Mouse (Mus musculus): ENCODE data around the gene Tnfsf9. TPM values are rescaled to one million over a fixed set of nuclear protein-coding genes. Genes with fewer than 3 reads are reported as not detected.

The Tnfsf9 gene
- polyA plus RNA-seq (2015; fragmentation: Nextera tagmentation; extraction: Ambion mirVana) = 1.1 and 1.5 TPM in 2 replicates

GRCm38 (mm10) chr17:57105181-57106034 lies at the start of gene Tnfsf9:
Gene Tnfsf9, plus strand, starts transcription at chr17:57105325.

GRCm38 (mm10) chr17:57058891-57059485 lies 46.1 kb upstream of the Tnfsf9 start, which contains the start of gene Crb3:
Gene Crb3, plus strand, starts transcription at chr17:57059105.

GRCm38 (mm10) chr17:57059486-57059977 lies 45.6 kb upstream of the Tnfsf9 start, which contains the start of gene Slc25a23:
Gene Slc25a23, minus strand, starts transcription at chr17:57059863.

GRCm38 (mm10) chr17:57078336-57078735 lies 26.8 kb upstream of the Tnfsf9 start, which contains the start of gene Dennd1c:
Gene Dennd1c, minus strand, starts transcription at chr17:57078514.

GRCm38 (mm10) chr17:57087049-57087832 lies 17.9 kb upstream of the Tnfsf9 start, which contains the start of gene Tubb4a:
Gene Tubb4a, minus strand, starts transcription at chr17:57087782.

DNA sequence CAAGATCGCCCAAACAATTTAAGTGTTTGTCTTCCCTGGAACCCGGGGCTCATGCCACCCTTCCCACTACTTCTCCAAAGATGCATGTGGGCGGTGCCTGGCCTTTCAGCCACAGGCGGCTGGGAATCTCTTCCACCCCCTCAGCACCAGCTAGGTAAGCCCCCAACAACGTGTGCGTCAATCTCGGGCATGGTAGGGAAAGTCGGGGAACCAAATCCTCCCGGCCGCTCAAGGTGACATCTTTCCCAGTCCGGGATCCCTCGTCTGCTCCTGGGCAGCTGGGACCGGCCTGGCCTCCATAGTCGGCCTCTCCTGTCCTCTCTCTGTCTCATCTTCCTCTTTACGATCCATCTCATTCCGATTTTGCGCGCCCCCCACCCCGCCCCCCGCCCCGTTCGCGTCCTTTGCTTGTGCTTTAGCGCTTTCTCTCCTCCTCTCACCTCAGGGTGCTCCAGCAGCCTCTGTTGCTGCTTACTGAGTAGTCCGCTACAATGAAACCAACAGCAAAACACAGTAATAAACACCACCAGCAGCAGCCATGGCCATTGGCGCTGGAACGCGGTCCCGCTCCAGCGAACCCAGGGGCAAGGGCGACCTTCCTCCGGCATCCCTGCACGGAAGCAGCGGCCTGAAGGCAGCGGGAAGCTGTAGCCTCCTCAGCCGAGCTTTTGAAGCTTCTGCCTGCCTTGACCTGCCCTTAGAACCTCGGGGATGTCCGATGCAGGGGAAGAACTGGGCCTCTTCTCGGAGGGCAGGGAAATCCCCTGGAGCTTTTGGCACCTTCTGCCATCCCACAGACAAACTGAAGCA lies 44.1 kb downstream of the Tnfsf9 start, which contains the start of gene Cd70:
TSS of gene Cd70 (minus strand) at position 784 of the 810 bp plus-strand sequence.

Other genes with a start within 250 kb of the Tnfsf9 start
- not detected in 2 replicates for gene Acsbg2, start 230.9 kb upstream of the Tnfsf9 start, polyA plus RNA-seq (2015; fragmentation: Nextera tagmentation; extraction: Ambion mirVana)
- gene 1700061G19Rik, start 229.8 kb upstream of the Tnfsf9 start, polyA plus RNA-seq (2015; fragmentation: Nextera tagmentation; extraction: Ambion mirVana) = 0.06 and 0.13 TPM in 2 replicates
- gene Mllt1, start 169.9 kb upstream of the Tnfsf9 start, polyA plus RNA-seq (2015; fragmentation: Nextera tagmentation; extraction: Ambion mirVana) = 9.3 and 10.1 TPM in 2 replicates
- 1.7 TPM in 1 of 2 replicates, not detected in the other for gene Acer1, start 123.2 kb upstream of the Tnfsf9 start, polyA plus RNA-seq (2015; fragmentation: Nextera tagmentation; extraction: Ambion mirVana)
- 83.9 and 87.2 TPM in 2 replicates for gene Clpp, start 115.0 kb upstream of the Tnfsf9 start, polyA plus RNA-seq (2015; fragmentation: Nextera tagmentation; extraction: Ambion mirVana)
- 45.7 and 47.9 TPM in 2 replicates for gene Alkbh7, start 108.0 kb upstream of the Tnfsf9 start, polyA plus RNA-seq (2015; fragmentation: Nextera tagmentation; extraction: Ambion mirVana)
- 0.41 and 0.46 TPM in 2 replicates for gene Pspn, start 105.3 kb upstream of the Tnfsf9 start, polyA plus RNA-seq (2015; fragmentation: Nextera tagmentation; extraction: Ambion mirVana)
- 28.6 and 38.6 TPM in 2 replicates for gene Gtf2f1, start 94.0 kb upstream of the Tnfsf9 start, polyA plus RNA-seq (2015; fragmentation: Nextera tagmentation; extraction: Ambion mirVana)
- gene Gm17949, start 93.9 kb upstream of the Tnfsf9 start, polyA plus RNA-seq (2015; fragmentation: Nextera tagmentation; extraction: Ambion mirVana) = 0.28 and 0.33 TPM in 2 replicates
- 13.9 and 15.7 TPM in 2 replicates for gene Khsrp, start 73.8 kb upstream of the Tnfsf9 start, polyA plus RNA-seq (2015; fragmentation: Nextera tagmentation; extraction: Ambion mirVana)
- gene Slc25a41, start 63.7 kb upstream of the Tnfsf9 start, polyA plus RNA-seq (2015; fragmentation: Nextera tagmentation; extraction: Ambion mirVana) = not detected in 2 replicates
- 0.68 and 1.1 TPM in 2 replicates for gene Crb3, start 46.2 kb upstream of the Tnfsf9 start, polyA plus RNA-seq (2015; fragmentation: Nextera tagmentation; extraction: Ambion mirVana)
- gene Slc25a23, start 45.5 kb upstream of the Tnfsf9 start, polyA plus RNA-seq (2015; fragmentation: Nextera tagmentation; extraction: Ambion mirVana) = 4.2 and 5.2 TPM in 2 replicates
- 0.86 and 2.1 TPM in 2 replicates for gene Dennd1c, start 26.8 kb upstream of the Tnfsf9 start, polyA plus RNA-seq (2015; fragmentation: Nextera tagmentation; extraction: Ambion mirVana)
- 2.0 and 3.6 TPM in 2 replicates for gene Tubb4a, start 17.5 kb upstream of the Tnfsf9 start, polyA plus RNA-seq (2015; fragmentation: Nextera tagmentation; extraction: Ambion mirVana)
- not detected in 2 replicates for gene Cd70, start 44.5 kb downstream of the Tnfsf9 start, polyA plus RNA-seq (2015; fragmentation: Nextera tagmentation; extraction: Ambion mirVana)
- 0.13 TPM in 1 of 2 replicates, not detected in the other for gene Tnfsf14, start 88.9 kb downstream of the Tnfsf9 start, polyA plus RNA-seq (2015; fragmentation: Nextera tagmentation; extraction: Ambion mirVana)
- gene C3, start 122.8 kb downstream of the Tnfsf9 start, polyA plus RNA-seq (2015; fragmentation: Nextera tagmentation; extraction: Ambion mirVana) = 4.3 and 53.1 TPM in 2 replicates
- 25.9 and 31.3 TPM in 2 replicates for gene Gpr108, start 143.1 kb downstream of the Tnfsf9 start, polyA plus RNA-seq (2015; fragmentation: Nextera tagmentation; extraction: Ambion mirVana)
- gene Trip10, start 144.1 kb downstream of the Tnfsf9 start, polyA plus RNA-seq (2015; fragmentation: Nextera tagmentation; extraction: Ambion mirVana) = 41.2 and 47.7 TPM in 2 replicates
- 1.5 and 1.9 TPM in 2 replicates for gene Vav1, start 173.8 kb downstream of the Tnfsf9 start, polyA plus RNA-seq (2015; fragmentation: Nextera tagmentation; extraction: Ambion mirVana)

Data from skeletal muscle tissue, postnatal 0 days (tissue).